Mouse (Mus musculus): ENCODE measurements around the gene Casp8. TPM values are rescaled to one million over a fixed set of nuclear protein-coding genes. Genes with fewer than 3 reads are reported as not detected.
"Not testable (repeated sequence)": the region's sequence is repeated elsewhere in the genome, so short reads cannot be mapped to it uniquely, and the experiment has no call there.

The Casp8 gene
- polyA plus RNA-seq, 1 experiment = 5.9 TPM

DNA sequence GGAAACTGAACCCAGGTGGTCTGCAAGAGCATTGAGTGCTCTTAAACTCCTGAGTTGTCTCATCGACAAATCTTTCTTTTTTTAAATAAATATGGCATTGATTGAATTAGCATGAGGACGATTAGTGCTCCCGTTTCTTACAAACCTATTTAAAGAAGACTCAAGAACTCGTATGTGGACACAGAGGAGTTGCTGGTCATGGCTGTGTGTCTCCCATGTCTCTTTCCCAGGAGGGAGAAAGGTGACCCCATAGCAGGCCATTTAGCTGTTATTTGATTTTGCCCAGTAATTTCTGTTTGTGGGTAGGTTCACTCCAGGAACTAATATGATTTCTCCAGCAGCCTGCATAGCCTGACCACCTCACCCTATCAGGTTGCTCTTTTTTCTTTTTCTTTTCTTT lies 1.7 kb downstream of the Casp8 start:
- no peak for TF ChIP-seq CEBPB (IDR thresholded peaks at IDR 0.05; ENCODE audit: insufficient read depth, poor library complexity, severe bottlenecking)
- no peak for TF ChIP-seq TCF3 (IDR thresholded peaks at IDR 0.05; ENCODE audit: insufficient read length, low read depth)
- TF ChIP-seq TCF12 (IDR thresholded peaks at IDR 0.05; ENCODE audit: insufficient read depth, poor library complexity, severe bottlenecking) = no peak
- TF ChIP-seq POLR2A (IDR thresholded peaks at IDR 0.05; ENCODE audit: insufficient read length, low read depth) = no peak
- no peak for TF ChIP-seq MYOD1 (IDR thresholded peaks at IDR 0.05; ENCODE audit: control insufficient read depth in 1 of 3, insufficient read length in 2 of 3, low read depth in 2 of 3)
- no peak for TF ChIP-seq POLR2AphosphoS2 (IDR thresholded peaks at IDR 0.05; ENCODE audit: insufficient read length, low read depth)
- no peak for TF ChIP-seq MYOG (IDR thresholded peaks at IDR 0.05; ENCODE audit: control insufficient read depth in 1 of 3, insufficient read depth in 1 of 3, insufficient read length in 2 of 3, low read depth in 2 of 3)
- TF ChIP-seq USF1 (IDR thresholded peaks at IDR 0.05; ENCODE audit: low read depth) = no peak
- no peak for TF ChIP-seq MAX (IDR thresholded peaks at IDR 0.05; ENCODE audit: low read depth)
- TF ChIP-seq SRF (IDR thresholded peaks at IDR 0.05; ENCODE audit: control insufficient read depth, insufficient read length, low read depth) = no peak
- no peak for TF ChIP-seq REST (IDR thresholded peaks at IDR 0.05; ENCODE audit: insufficient read depth, insufficient read length)
- no peak for TF ChIP-seq E2F4 (IDR thresholded peaks at IDR 0.05; ENCODE audit: insufficient read depth)
- H3K36me3 ChIP-seq (ENCODE audit: control insufficient read depth, insufficient read depth) = peaks cover 8% of the 10 kb centered on the region
- no peaks in the 10 kb centered on the region for H3K27me3 ChIP-seq (ENCODE audit: control insufficient read depth, insufficient read depth, insufficient read length)
- peak overlapping the region; percentile 52 for H3K4me3 ChIP-seq
- no peak overlapping the region for H3ac ChIP-seq (ENCODE audit: control insufficient read depth, insufficient read length)
- H3K79me2 ChIP-seq (ENCODE audit: control insufficient read depth, insufficient read depth) = peaks cover 33% of the 10 kb centered on the region
- peak overlapping the region; percentile 64 for H3K4me2 ChIP-seq (ENCODE audit: low read depth)

DNA sequence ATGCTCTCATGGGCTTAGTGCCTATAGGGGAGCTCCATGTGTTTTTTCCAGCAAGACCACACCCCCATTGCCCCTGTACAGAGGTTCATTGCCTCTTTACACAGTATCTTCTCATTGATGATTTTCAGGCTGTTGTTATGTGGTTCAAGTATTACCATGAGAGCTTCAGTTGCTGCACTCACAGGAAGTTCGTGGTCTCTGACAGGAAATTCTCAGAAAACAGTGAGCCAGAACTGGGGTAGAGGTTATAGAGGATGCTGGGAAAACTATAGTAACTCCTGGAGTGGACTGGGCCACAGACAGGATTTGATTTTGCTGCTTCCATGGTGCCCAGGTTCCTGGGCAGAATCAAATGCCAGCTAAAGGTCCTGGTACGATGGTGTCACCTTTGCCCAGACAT lies 2.2 kb downstream of the Casp8 start:
- peaks cover 8% of the 10 kb centered on the region for H3K36me3 ChIP-seq (ENCODE audit: control insufficient read depth, insufficient read depth)
- H3K4me3 ChIP-seq = peak overlapping the region; percentile 52
- no peak overlapping the region for H3ac ChIP-seq (ENCODE audit: control insufficient read depth, insufficient read length)
- H3K27me3 ChIP-seq (ENCODE audit: control insufficient read depth, insufficient read depth, insufficient read length) = no peaks in the 10 kb centered on the region
- peaks cover 33% of the 10 kb centered on the region for H3K79me2 ChIP-seq (ENCODE audit: control insufficient read depth, insufficient read depth)
- H3K4me2 ChIP-seq (ENCODE audit: low read depth) = peak overlapping the region; percentile 64
- no peak for TF ChIP-seq MAX (IDR thresholded peaks at IDR 0.05; ENCODE audit: low read depth)
- no peak for TF ChIP-seq TCF12 (IDR thresholded peaks at IDR 0.05; ENCODE audit: insufficient read depth, poor library complexity, severe bottlenecking)
- TF ChIP-seq USF1 (IDR thresholded peaks at IDR 0.05; ENCODE audit: low read depth) = no peak
- no peak for TF ChIP-seq E2F4 (IDR thresholded peaks at IDR 0.05; ENCODE audit: insufficient read depth)
- TF ChIP-seq MYOG (IDR thresholded peaks at IDR 0.05; ENCODE audit: control insufficient read depth in 1 of 3, insufficient read depth in 1 of 3, insufficient read length in 2 of 3, low read depth in 2 of 3) = no peak
- no peak for TF ChIP-seq POLR2A (IDR thresholded peaks at IDR 0.05; ENCODE audit: insufficient read length, low read depth)
- no peak for TF ChIP-seq POLR2AphosphoS2 (IDR thresholded peaks at IDR 0.05; ENCODE audit: insufficient read length, low read depth)
- no peak for TF ChIP-seq TCF3 (IDR thresholded peaks at IDR 0.05; ENCODE audit: insufficient read length, low read depth)
- TF ChIP-seq REST (IDR thresholded peaks at IDR 0.05; ENCODE audit: insufficient read depth, insufficient read length) = no peak
- TF ChIP-seq MYOD1 (IDR thresholded peaks at IDR 0.05; ENCODE audit: control insufficient read depth in 1 of 3, insufficient read length in 2 of 3, low read depth in 2 of 3) = no peak
- no peak for TF ChIP-seq CEBPB (IDR thresholded peaks at IDR 0.05; ENCODE audit: insufficient read depth, poor library complexity, severe bottlenecking)
- no peak for TF ChIP-seq SRF (IDR thresholded peaks at IDR 0.05; ENCODE audit: control insufficient read depth, insufficient read length, low read depth)

DNA sequence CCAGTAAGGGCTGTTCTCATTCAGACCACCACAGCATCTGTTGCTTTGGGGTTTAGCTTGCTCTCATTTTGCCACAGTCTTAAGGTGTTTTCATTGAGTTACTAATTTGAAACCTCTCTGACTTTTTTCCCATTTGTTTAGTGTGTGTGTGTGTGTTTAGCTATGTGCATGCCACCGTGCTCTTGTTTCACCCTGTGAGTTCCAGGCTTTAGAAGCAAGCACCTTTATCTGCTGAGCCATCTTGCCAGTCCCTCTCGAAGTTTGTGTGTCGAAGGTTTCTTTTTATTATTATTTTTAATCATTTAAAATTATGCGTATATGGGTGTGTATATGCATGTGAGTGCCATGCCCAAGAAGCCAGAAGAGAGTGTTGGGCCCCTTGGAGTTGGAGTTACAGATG lies 3.7 kb downstream of the Casp8 start:
- peaks cover 8% of the 10 kb centered on the region for H3K36me3 ChIP-seq (ENCODE audit: control insufficient read depth, insufficient read depth)
- peaks cover 33% of the 10 kb centered on the region for H3K79me2 ChIP-seq (ENCODE audit: control insufficient read depth, insufficient read depth)
- no peaks in the 10 kb centered on the region for H3K27me3 ChIP-seq (ENCODE audit: control insufficient read depth, insufficient read depth, insufficient read length)
- no peak for TF ChIP-seq POLR2AphosphoS2 (IDR thresholded peaks at IDR 0.05; ENCODE audit: insufficient read length, low read depth)
- no peak for TF ChIP-seq MAX (IDR thresholded peaks at IDR 0.05; ENCODE audit: low read depth)
- TF ChIP-seq REST (IDR thresholded peaks at IDR 0.05; ENCODE audit: insufficient read depth, insufficient read length) = no peak
- TF ChIP-seq POLR2A (IDR thresholded peaks at IDR 0.05; ENCODE audit: insufficient read length, low read depth) = no peak
- no peak for TF ChIP-seq USF1 (IDR thresholded peaks at IDR 0.05; ENCODE audit: low read depth)
- TF ChIP-seq CEBPB (IDR thresholded peaks at IDR 0.05; ENCODE audit: insufficient read depth, poor library complexity, severe bottlenecking) = no peak
- no peak for TF ChIP-seq MYOD1 (IDR thresholded peaks at IDR 0.05; ENCODE audit: control insufficient read depth in 1 of 3, insufficient read length in 2 of 3, low read depth in 2 of 3)
- no peak for TF ChIP-seq MYOG (IDR thresholded peaks at IDR 0.05; ENCODE audit: control insufficient read depth in 1 of 3, insufficient read depth in 1 of 3, insufficient read length in 2 of 3, low read depth in 2 of 3)
- TF ChIP-seq SRF (IDR thresholded peaks at IDR 0.05; ENCODE audit: control insufficient read depth, insufficient read length, low read depth) = no peak
- TF ChIP-seq TCF12 (IDR thresholded peaks at IDR 0.05; ENCODE audit: insufficient read depth, poor library complexity, severe bottlenecking) = no peak
- TF ChIP-seq TCF3 (IDR thresholded peaks at IDR 0.05; ENCODE audit: insufficient read length, low read depth) = no peak
- TF ChIP-seq E2F4 (IDR thresholded peaks at IDR 0.05; ENCODE audit: insufficient read depth) = no peak
- no peak overlapping the region for H3ac ChIP-seq (ENCODE audit: control insufficient read depth, insufficient read length)
- no peak overlapping the region for H3K4me2 ChIP-seq (ENCODE audit: low read depth)
- no peak overlapping the region for H3K4me3 ChIP-seq

DNA sequence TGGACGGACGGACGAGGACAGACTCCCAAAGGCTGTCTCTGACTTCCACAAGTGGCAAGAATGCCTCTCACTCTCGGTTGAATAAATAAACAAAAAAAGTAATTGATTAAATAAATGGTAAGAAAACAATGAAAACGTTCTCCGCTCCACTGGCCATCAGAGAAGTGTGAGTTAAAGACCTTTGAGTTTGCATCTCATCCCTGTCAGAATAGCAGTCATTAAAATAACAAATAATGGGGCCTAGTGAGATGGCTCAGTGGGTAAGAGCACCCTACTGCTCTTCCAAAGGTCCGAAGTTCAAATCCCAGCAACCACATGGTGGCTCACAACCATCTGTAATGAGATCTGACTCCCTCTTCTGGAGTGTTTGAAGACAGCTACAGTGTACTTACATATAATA lies 5.5 kb downstream of the Casp8 start:
- peaks cover 40% of the 10 kb centered on the region for H3K79me2 ChIP-seq (ENCODE audit: control insufficient read depth, insufficient read depth)
- not testable (repeated sequence) for H3K36me3 ChIP-seq (ENCODE audit: control insufficient read depth, insufficient read depth); H3K4me2 ChIP-seq (ENCODE audit: low read depth); H3ac ChIP-seq (ENCODE audit: control insufficient read depth, insufficient read length); H3K27me3 ChIP-seq (ENCODE audit: control insufficient read depth, insufficient read depth, insufficient read length); H3K4me3 ChIP-seq

DNA sequence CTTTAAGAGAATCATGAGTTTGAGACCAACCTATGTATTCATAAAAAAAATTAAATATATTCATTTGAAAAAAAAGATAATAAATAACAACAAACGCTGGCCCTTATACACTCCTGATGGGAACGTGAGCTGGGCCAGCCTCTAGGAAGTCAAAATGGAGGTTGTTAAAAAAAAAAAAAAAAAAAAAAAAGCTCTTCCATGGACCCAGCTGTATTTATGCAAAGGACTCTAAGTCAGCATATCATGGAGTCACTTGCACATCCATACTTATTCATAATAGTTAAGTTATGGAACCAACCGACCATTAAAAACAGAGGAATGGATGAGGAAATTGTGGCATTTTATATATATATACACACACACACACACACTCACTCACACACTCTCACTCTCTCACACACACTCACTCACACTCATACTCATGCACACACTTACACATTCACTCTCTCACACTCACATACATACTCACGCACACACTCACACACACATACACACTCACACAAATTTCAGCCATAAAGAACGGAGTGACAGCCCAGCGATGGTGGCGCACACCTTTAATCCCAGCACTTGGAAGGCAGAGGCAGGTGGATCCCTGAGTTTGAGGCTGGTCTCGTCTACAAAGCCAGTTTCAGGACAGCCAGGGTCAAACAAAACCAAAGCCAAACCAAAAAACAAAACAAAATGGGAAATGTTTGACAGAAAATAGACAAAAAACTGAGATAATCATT lies 6.5 kb downstream of the Casp8 start:
- H3K27me3 ChIP-seq (ENCODE audit: control insufficient read depth, insufficient read depth, insufficient read length) = no peaks in the 10 kb centered on the region
- no peak overlapping the region for H3ac ChIP-seq (ENCODE audit: control insufficient read depth, insufficient read length)
- TF ChIP-seq TCF12 (IDR thresholded peaks at IDR 0.05; ENCODE audit: insufficient read depth, poor library complexity, severe bottlenecking) (no peak), MYOG (IDR thresholded peaks at IDR 0.05; ENCODE audit: control insufficient read depth in 1 of 3, insufficient read depth in 1 of 3, insufficient read length in 2 of 3, low read depth in 2 of 3) (no peak), MYOD1 (IDR thresholded peaks at IDR 0.05; ENCODE audit: control insufficient read depth in 1 of 3, insufficient read length in 2 of 3, low read depth in 2 of 3) (no peak)
- no peak overlapping the region for H3K4me3 ChIP-seq
- no peak overlapping the region for H3K4me2 ChIP-seq (ENCODE audit: low read depth)
- H3K79me2 ChIP-seq (ENCODE audit: control insufficient read depth, insufficient read depth) = peaks cover 29% of the 10 kb centered on the region
- H3K36me3 ChIP-seq (ENCODE audit: control insufficient read depth, insufficient read depth) = peaks cover 8% of the 10 kb centered on the region

Data from myocyte (in vitro differentiated cells).